Mouse (Mus musculus) stomach, postnatal 0 days (tissue): ENCODE measurements around the gene Rhbdl2.

Source experiments
- CTCF ChIP-seq: IDR thresholded peaks from 2 replicates; pipeline ENCODE4 v1.5.1; 2016; ENCODE audit warnings: antibody characterized with exemption, low read depth, mild to moderate bottlenecking, moderate library complexity
- EP300 ChIP-seq: optimal IDR thresholded peaks from 2 replicates; pipeline ENCODE3; 2016; ENCODE audit warnings: antibody characterized with exemption

DNA sequence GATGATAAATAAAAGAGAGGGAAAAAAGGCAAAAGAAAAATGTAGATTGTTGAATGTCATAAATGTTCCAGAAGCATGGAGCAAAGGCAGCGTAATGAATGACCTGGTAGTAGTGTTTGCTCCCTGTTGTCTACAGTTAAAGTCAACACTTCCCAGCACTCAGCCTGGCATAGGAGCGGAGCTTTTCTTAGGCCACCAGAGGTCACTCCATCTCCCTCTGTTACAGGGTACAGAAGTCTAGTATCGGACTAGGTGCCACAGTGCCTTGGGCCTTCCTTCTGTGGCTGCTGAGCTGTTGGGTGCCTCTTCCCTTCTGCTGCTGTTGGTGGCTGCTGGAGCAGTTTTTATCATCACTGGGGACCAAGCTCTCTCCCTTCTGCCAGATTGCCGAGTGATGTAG is 29.4 kb upstream of the Rhbdl2 start:
- peak; percentile 77 for TF ChIP-seq CTCF
- TF ChIP-seq EP300, result no peak
